Mouse (Mus musculus) left cerebral cortex, postnatal 25 days (tissue): ENCODE measurements around the gene Ccdc6. TPM values are rescaled to one million over a fixed set of nuclear protein-coding genes. Genes with fewer than 3 reads are reported as not detected.

Experiments used
- total RNA-seq, 2 experiments: library from RNA; stranded (reverse); gene quantifications; 2 replicates each; pipeline ENCODE4 v1.2.3; 2021

Ccdc6 gene
- total RNA-seq, 2 experiments from 2014 or later: 52.0 to 55.3 TPM

Other genes starting within 250 kb of the Ccdc6 start
- gene Mrln, start 107.5 kb downstream of the Ccdc6 start, total RNA-seq: not detected
- 1 to 10 TPM; 1.6 to 2.5 TPM for gene Slc16a9, start 148.0 kb downstream of the Ccdc6 start, total RNA-seq